Mouse (Mus musculus) lung, adult 2 months (tissue): ENCODE results near the gene Gtf3c1.

Source experiments
- CTCF ChIP-seq: fragments of 200-500 bp; IDR thresholded peaks from 2 replicates; pipeline ENCODE4 v1.5.1; 2011; ENCODE audit warnings: mild to moderate bottlenecking, low read length, control low read depth; ENCODE audit not compliant: insufficient read depth
- POLR2A ChIP-seq: fragments of 200-500 bp; IDR thresholded peaks from 2 replicates; pipeline ENCODE4 v1.6.1; 2011; ENCODE audit warnings: low read depth, mild to moderate bottlenecking, control low read depth, low read length, borderline replicate concordance; ENCODE audit errors: extremely low read depth

GRCm38 (mm10) chr7:125603185-125603631 lies 104.4 kb downstream of the Gtf3c1 start, which contains the start of gene Il21r:
- TF ChIP-seq CTCF (no peak), POLR2A (peak; percentile 26; the same call in 1 of the 2 replicates)
